Mouse (Mus musculus) embryonic facial prominence, embryonic 15.5 days (tissue): Measurements from ENCODE around the gene Crabp2. TPM values are rescaled to one million over a fixed set of nuclear protein-coding genes. Genes with fewer than 3 reads are reported as not detected.

ENCODE experiments used
- ATAC-seq: fragments of 200-750 bp; cut with Nextera tagmentation; 2 replicates; pipeline ENCODE4 v1.8.0; 2017; ENCODE audit warnings: low read depth, moderate TSS enrichment; ENCODE audit not compliant: insufficient number of reproducible peaks, low FRiP score, low TSS enrichment
- H3K27ac ChIP-seq: fragments of 300-500 bp; sonication (generic); replicated peaks from 2 replicates; pipeline ENCODE4 v1.5.1; 2015; ENCODE audit warnings: mild to moderate bottlenecking, inconsistent platforms
- H3K27me3 ChIP-seq: fragments of 300-500 bp; sonication (generic); 2 replicates; pipeline ENCODE4 v1.6.1; 2015; ENCODE audit warnings: inconsistent platforms
- H3K36me3 ChIP-seq: fragments of 300-500 bp; sonication (generic); 2 replicates; pipeline ENCODE4 v1.6.1; 2015; ENCODE audit warnings: mild to moderate bottlenecking, inconsistent platforms
- H3K4me1 ChIP-seq: fragments of 300-500 bp; sonication (generic); 2 replicates; pipeline ENCODE4 v1.6.1; 2015; ENCODE audit warnings: inconsistent platforms
- H3K4me2 ChIP-seq: fragments of 300-500 bp; sonication (generic); replicated peaks from 2 replicates; pipeline ENCODE4 v1.6.1; 2015; ENCODE audit warnings: mild to moderate bottlenecking, inconsistent platforms
- H3K4me3 ChIP-seq: fragments of 300-500 bp; sonication (generic); replicated peaks from 2 replicates; pipeline ENCODE4 v1.5.1; 2015; ENCODE audit warnings: mild to moderate bottlenecking, inconsistent platforms
- H3K9ac ChIP-seq: fragments of 300-500 bp; sonication (generic); 2 replicates; pipeline ENCODE4 v1.6.1; 2015; ENCODE audit warnings: inconsistent platforms
- H3K9me3 ChIP-seq: fragments of 300-500 bp; sonication (generic); replicated peaks from 2 replicates; pipeline ENCODE4 v1.6.1; 2016; ENCODE audit warnings: inconsistent platforms
- WGBS: fragments of 180-500 bp; shearing (Covaris S2); methylation state at CpG from one replicate; pipeline ENCODE4 v1.1.7; 2015; 5-methylcytosine and 5-hydroxymethylcytosine counted together
- polyA plus RNA-seq: library from polyadenylated mRNA; unstranded; fragments of >200 nt; fragmentation: Nextera tagmentation; extraction: Ambion mirVana; gene quantifications from 2 replicates; pipeline ENCODE4 v1.2.1, GENCODE M21; 2015

Gene Crabp2
- polyA plus RNA-seq, 1 experiment from 2014 or later, result 206 TPM

- 90% methylated on average over 2 of the region's 2 CpGs for whole genome bisulfite sequencing
- 0 out of 2 replicates have a peak overlapping the region, but pooled peaks have one; percentile 32 for H3K4me3 ChIP-seq
- peak overlapping the region; percentile 98 for H3K27ac ChIP-seq
- no peak overlapping the region for H3K9ac ChIP-seq
- H3K4me2 ChIP-seq, result peak overlapping the region; percentile 51
- no peaks in the 10 kb centered on the region for H3K9me3 ChIP-seq
- no peak for ATAC-seq
- no peaks in the 10 kb centered on the region for H3K27me3 ChIP-seq
- peaks cover 44% of the 10 kb centered on the region for H3K4me1 ChIP-seq
- peaks cover 15% of the 10 kb centered on the region for H3K36me3 ChIP-seq
Observed at GRCm38 (mm10) chr3:87909381-87909780, 39.1 kb upstream of the Crabp2 start.

GRCm38 (mm10) chr3:87909874-87910273 lies 38.6 kb upstream of the Crabp2 start:
- H3K9ac ChIP-seq, result no peak overlapping the region

GRCm38 (mm10) chr3:87910573-87911141 lies 37.8 kb upstream of the Crabp2 start:
- ATAC-seq, result peak; percentile 2; the same call in 1 of the 2 replicates
- H3K36me3 ChIP-seq, result peaks cover 25% of the 10 kb centered on the region
- H3K4me3 ChIP-seq, result peak overlapping the region; percentile 32
- H3K27ac ChIP-seq, result peak overlapping the region; percentile 98
- whole genome bisulfite sequencing, result 11% methylated on average over 12 of the region's 12 CpGs
- H3K9ac ChIP-seq, result no peak overlapping the region
- no peaks in the 10 kb centered on the region for H3K27me3 ChIP-seq
- H3K4me1 ChIP-seq, result peaks cover 43% of the 10 kb centered on the region
- H3K4me2 ChIP-seq, result peak overlapping the region; percentile 51
- no peaks in the 10 kb centered on the region for H3K9me3 ChIP-seq

More at GRCm38 (mm10) chr3:87909874-87910273, 38.6 kb upstream of the Crabp2 start:
- H3K36me3 ChIP-seq, result peaks cover 20% of the 10 kb centered on the region
- H3K4me3 ChIP-seq, result peak overlapping the region; percentile 32
- H3K4me2 ChIP-seq, result peak overlapping the region; percentile 51
- no peak for ATAC-seq
- no peaks in the 10 kb centered on the region for H3K27me3 ChIP-seq
- H3K9me3 ChIP-seq, result no peaks in the 10 kb centered on the region
- peak overlapping the region; percentile 98 for H3K27ac ChIP-seq
- peaks cover 44% of the 10 kb centered on the region for H3K4me1 ChIP-seq
- 14% methylated on average over 4 of the region's 4 CpGs for WGBS

GRCm38 (mm10) chr3:87913491-87913890 lies 35.0 kb upstream of the Crabp2 start:
- no peak overlapping the region for H3K4me2 ChIP-seq
- WGBS, result 83% methylated on average over 7 of the region's 7 CpGs
- H3K4me1 ChIP-seq, result peaks cover 33% of the 10 kb centered on the region
- no peaks in the 10 kb centered on the region for H3K9me3 ChIP-seq
- no peak for ATAC-seq
- peaks cover 40% of the 10 kb centered on the region for H3K36me3 ChIP-seq
- no peak overlapping the region for H3K4me3 ChIP-seq
- no peaks in the 10 kb centered on the region for H3K27me3 ChIP-seq
- H3K27ac ChIP-seq, result no peak overlapping the region
- no peak overlapping the region for H3K9ac ChIP-seq

GRCm38 (mm10) chr3:87913891-87914290 lies 34.6 kb upstream of the Crabp2 start:
- ATAC-seq, result no peak
- H3K4me2 ChIP-seq, result no peak overlapping the region
- H3K36me3 ChIP-seq, result peaks cover 40% of the 10 kb centered on the region
- H3K27ac ChIP-seq, result no peak overlapping the region
- WGBS, result 95% methylated on average over 10 of the region's 10 CpGs
- H3K9ac ChIP-seq, result no peak overlapping the region
- peaks cover 30% of the 10 kb centered on the region for H3K4me1 ChIP-seq
- H3K9me3 ChIP-seq, result no peaks in the 10 kb centered on the region
- no peaks in the 10 kb centered on the region for H3K27me3 ChIP-seq
- no peak overlapping the region for H3K4me3 ChIP-seq

GRCm38 (mm10) chr3:87916990-87917389 lies 31.5 kb upstream of the Crabp2 start:
- Histone ChIP-seq H3K9me3 (no peaks in the 10 kb centered on the region), H3K27me3 (no peaks in the 10 kb centered on the region), H3K9ac (no peak overlapping the region), H3K4me3 (no peak overlapping the region), H3K27ac (no peak overlapping the region), H3K4me1 (peaks cover 3% of the 10 kb centered on the region; the same call in 1 of the 2 replicates), H3K4me2 (no peak overlapping the region), H3K36me3 (peaks cover 40% of the 10 kb centered on the region)
- WGBS, result 87% methylated on average over 1 of the region's 1 CpGs
- no peak for ATAC-seq

- Histone ChIP-seq H3K4me2 (no peak overlapping the region), H3K27ac (no peak overlapping the region), H3K4me1 (0 out of 2 replicates have a peak, but pooled peaks cover 3% of the 10 kb centered on the region), H3K9ac (no peak overlapping the region), H3K36me3 (peaks cover 49% of the 10 kb centered on the region), H3K4me3 (no peak overlapping the region), H3K27me3 (no peaks in the 10 kb centered on the region), H3K9me3 (no peaks in the 10 kb centered on the region)
- no peak for ATAC-seq
- 88% methylated on average over 1 of the region's 1 CpGs for WGBS
Observed at GRCm38 (mm10) chr3:87918551-87918950, 29.9 kb upstream of the Crabp2 start.

- under 1% methylated on average over 30 of the region's 30 CpGs for WGBS
- peaks cover 49% of the 10 kb centered on the region for H3K36me3 ChIP-seq
Observed at GRCm38 (mm10) chr3:87919336-87920108, 28.9 kb upstream of the Crabp2 start, which contains the start of gene Mrpl24. Gene Mrpl24, plus strand, starts transcription at chr3:87919506.

GRCm38 (mm10) chr3:87920270-87920943 lies 28.1 kb upstream of the Crabp2 start:
- H3K9me3 ChIP-seq, result no peaks in the 10 kb centered on the region
- H3K27me3 ChIP-seq, result no peaks in the 10 kb centered on the region
- peak overlapping the region; percentile 51 for H3K9ac ChIP-seq
- no peak for ATAC-seq
- peak overlapping the region; percentile 72 for H3K4me2 ChIP-seq
- 66% methylated on average over 9 of the region's 9 CpGs for WGBS
- 0 out of 2 replicates have a peak, but pooled peaks cover 3% of the 10 kb centered on the region for H3K4me1 ChIP-seq
- H3K36me3 ChIP-seq, result peaks cover 49% of the 10 kb centered on the region
- peak overlapping the region; percentile 62 for H3K4me3 ChIP-seq
- no peak overlapping the region for H3K27ac ChIP-seq

More at GRCm38 (mm10) chr3:87919336-87920108, 28.9 kb upstream of the Crabp2 start, which contains the start of gene Mrpl24:
- Histone ChIP-seq H3K4me1 (0 out of 2 replicates have a peak, but pooled peaks cover 3% of the 10 kb centered on the region), H3K9ac (peak within 1 kb of the TSS; percentile 51), H3K4me2 (peak within 1 kb of the TSS; percentile 72), H3K9me3 (no peaks in the 10 kb centered on the region), H3K4me3 (peak within 1 kb of the TSS; percentile 62), H3K27me3 (no peaks in the 10 kb centered on the region), H3K27ac (peak within 1 kb of the TSS; percentile 84)
- ATAC-seq, result peak; percentile 83

GRCm38 (mm10) chr3:87924996-87925395 lies 23.5 kb upstream of the Crabp2 start:
- WGBS, result 85% methylated on average over 7 of the region's 7 CpGs
- Histone ChIP-seq H3K36me3 (peaks cover 60% of the 10 kb centered on the region), H3K27ac (no peak overlapping the region)

GRCm38 (mm10) chr3:87927452-87927851 lies 21.0 kb upstream of the Crabp2 start:
- Histone ChIP-seq H3K9ac (no peak overlapping the region), H3K27ac (no peak overlapping the region), H3K9me3 (no peaks in the 10 kb centered on the region), H3K27me3 (no peaks in the 10 kb centered on the region), H3K4me1 (peaks cover 24% of the 10 kb centered on the region), H3K4me3 (no peak overlapping the region), H3K36me3 (peaks cover 68% of the 10 kb centered on the region), H3K4me2 (no peak overlapping the region)
- WGBS, result 90% methylated on average over 5 of the region's 5 CpGs
- ATAC-seq, result no peak

More at GRCm38 (mm10) chr3:87924996-87925395, 23.5 kb upstream of the Crabp2 start:
- H3K4me3 ChIP-seq, result no peak overlapping the region
- ATAC-seq, result no peak
- peaks cover 7% of the 10 kb centered on the region for H3K4me1 ChIP-seq
- H3K9me3 ChIP-seq, result no peaks in the 10 kb centered on the region
- H3K4me2 ChIP-seq, result no peak overlapping the region
- no peaks in the 10 kb centered on the region for H3K27me3 ChIP-seq
- no peak overlapping the region for H3K9ac ChIP-seq
